In the genomic region with DNA sequence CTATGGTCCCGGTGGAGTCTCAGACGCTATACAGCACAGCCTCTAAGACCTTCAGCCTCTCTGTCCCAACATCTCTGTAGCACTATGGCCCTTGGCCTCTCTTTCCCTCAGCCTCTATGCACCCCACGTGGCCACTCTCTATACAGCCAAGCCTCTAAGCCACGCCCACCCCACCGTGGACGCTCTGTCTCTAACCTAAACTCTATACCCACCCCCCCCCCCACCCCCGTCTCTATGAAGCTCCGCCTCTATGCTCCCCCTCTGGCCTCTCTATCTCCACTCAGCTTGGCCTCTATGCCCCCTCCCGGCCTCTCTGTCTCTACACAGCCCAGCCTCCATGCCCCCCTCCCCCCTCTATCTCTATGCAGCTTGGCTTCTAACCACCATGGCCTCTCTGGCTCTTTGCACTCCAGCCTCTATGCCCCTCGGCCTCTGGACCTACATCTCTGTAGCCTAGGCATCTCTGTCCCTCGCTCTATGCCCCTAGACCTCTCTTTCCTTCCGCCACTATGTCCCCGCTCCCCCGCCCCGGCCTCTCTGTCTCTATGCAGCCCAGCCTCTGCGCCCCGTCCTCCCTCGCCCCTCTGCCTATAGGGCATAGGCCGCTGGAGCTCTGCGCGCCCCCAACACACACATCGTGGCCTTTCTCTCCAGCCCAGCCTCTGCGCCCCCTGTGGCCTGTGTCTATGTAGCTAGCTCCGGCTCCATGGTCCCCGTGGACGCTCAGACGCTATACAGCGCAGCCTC, we compare ENCODE assay signal across 8 mouse cellular contexts. TPM values are rescaled to one million over a fixed set of nuclear protein-coding genes. Genes with fewer than 3 reads are reported as not detected.
DNase-seq lines count a peak whose midpoint lies in the region; ATAC-seq and TF ChIP-seq lines count a peak whose summit lies in the region.

No protein-coding gene starts in this region.

- H3K27ac ChIP-seq in gastrocnemius, adult 2 months: no peak overlapping the region; the same call in 1 of the 2 replicates
- peak overlapping the region; percentile 56 for H3K27ac ChIP-seq in forebrain, embryonic 16.5 days (ENCODE audit: low read length)
- H3K27ac ChIP-seq in intestine, embryonic 14.5 days (ENCODE audit: low read depth): peak overlapping the region; percentile 44
- peak overlapping the region; percentile 85 for H3K27ac ChIP-seq in midbrain, embryonic 15.5 days

- WGBS in forebrain, embryonic 16.5 days: 23% methylated on average over 27 of the region's 28 CpGs
- WGBS in intestine, embryonic 14.5 days: 27% methylated on average over 28 of the region's 28 CpGs
- 26% methylated on average over 28 of the region's 28 CpGs for WGBS in midbrain, embryonic 15.5 days

- peak; percentile 19; the same call in 1 of the 2 replicates for TF ChIP-seq CTCF in gastrocnemius, adult 2 months (IDR thresholded peaks at IDR 0.05)

- H3K36me3 ChIP-seq in forebrain, embryonic 16.5 days (ENCODE audit: control insufficient read depth, insufficient read depth): no peaks in the 10 kb centered on the region
- no peaks in the 10 kb centered on the region for H3K36me3 ChIP-seq in intestine, embryonic 14.5 days (ENCODE audit: control insufficient read depth, insufficient read depth, low read length)
- no peaks in the 10 kb centered on the region for H3K36me3 ChIP-seq in midbrain, embryonic 15.5 days (replicated peaks)

- intact Hi-C loops in gastrocnemius, adult 2 months (cut with DNase I): no loop called here

- no peaks in the 10 kb centered on the region for H3K9me3 ChIP-seq in forebrain, embryonic 16.5 days (ENCODE audit: control insufficient read depth, low read length)
- no peaks in the 10 kb centered on the region for H3K9me3 ChIP-seq in intestine, embryonic 14.5 days (ENCODE audit: control insufficient read depth, low read length)
- no peaks in the 10 kb centered on the region for H3K9me3 ChIP-seq in midbrain, embryonic 15.5 days

- H3K27me3 ChIP-seq in forebrain, embryonic 16.5 days (replicated peaks; ENCODE audit: control insufficient read depth, insufficient read depth, low read length): no peaks in the 10 kb centered on the region
- no peaks in the 10 kb centered on the region for H3K27me3 ChIP-seq in intestine, embryonic 14.5 days (replicated peaks; ENCODE audit: control insufficient read depth, insufficient read depth, low read length)
- H3K27me3 ChIP-seq in midbrain, embryonic 15.5 days (replicated peaks): no peaks in the 10 kb centered on the region

- H3K4me2 ChIP-seq in forebrain, embryonic 16.5 days (ENCODE audit: low read length): peak overlapping the region; percentile 63
- H3K4me2 ChIP-seq in intestine, embryonic 14.5 days (ENCODE audit: low read length): peak overlapping the region; percentile 51
- peak overlapping the region; percentile 57 for H3K4me2 ChIP-seq in midbrain, embryonic 15.5 days

- peak; percentile 73 for ATAC-seq in forebrain, embryonic 16.5 days
- ATAC-seq in intestine, embryonic 14.5 days (replicated peaks; ENCODE audit: low FRiP score, low TSS enrichment, low read depth): peak; percentile 88
- ATAC-seq in midbrain, embryonic 15.5 days (replicated peaks): peak; percentile 88

- H3K4me3 ChIP-seq in gastrocnemius, adult 2 months: peak overlapping the region; percentile 65
- peak overlapping the region; percentile 45 for H3K4me3 ChIP-seq in forebrain, embryonic 16.5 days (replicated peaks; ENCODE audit: low read length)
- peak overlapping the region; percentile 24 for H3K4me3 ChIP-seq in intestine, embryonic 14.5 days (ENCODE audit: low read depth, low read length)
- H3K4me3 ChIP-seq in midbrain, embryonic 15.5 days: peak overlapping the region; percentile 41

- no peaks in the 10 kb centered on the region; the same call in 1 of the 2 replicates for H3K4me1 ChIP-seq in forebrain, embryonic 16.5 days (replicated peaks; ENCODE audit: control insufficient read depth, insufficient read depth, low read length)
- no peaks in the 10 kb centered on the region for H3K4me1 ChIP-seq in intestine, embryonic 14.5 days (replicated peaks; ENCODE audit: control insufficient read depth, insufficient read depth, low read length)
- H3K4me1 ChIP-seq in midbrain, embryonic 15.5 days: 0 out of 2 replicates have a peak, but pooled peaks cover 3% of the 10 kb centered on the region

- peak; percentile 21 for DNase-seq in gastrocnemius, adult 2 months
- DNase-seq in gastrocnemius, adult 8-10 months (ENCODE audit: low spot score in 2 of 2): no peak
- DNase-seq in cerebellum, adult 8-10 months: peak; percentile 73
- DNase-seq in intestine, embryonic 14.5 days (ENCODE audit: low spot score): peak; percentile 77
- peak; percentile 87 for DNase-seq in liver
- DNase-seq in spleen, postnatal 36 days (ENCODE audit: low spot score in 2 of 2): peak; percentile 68 to 70

- peak overlapping the region; percentile 66 for H3K9ac ChIP-seq in forebrain, embryonic 16.5 days (replicated peaks; ENCODE audit: low read depth, low read length)
- peak overlapping the region; percentile 49 for H3K9ac ChIP-seq in intestine, embryonic 14.5 days (ENCODE audit: low read length)
- peak overlapping the region; percentile 46 for H3K9ac ChIP-seq in midbrain, embryonic 15.5 days

RNA-seq across cellular contexts. Expression of gene Las1l, which starts 11.3 kb away (rescaled TPM):
- total RNA-seq in gastrocnemius, adult 2 months (2021): 10 to 100 TPM; 30.9 to 33.2 TPM
- 10 to 100 TPM; 24.3 to 31.7 (median 26.5) TPM for total RNA-seq in gastrocnemius, adult 8-10 months (2022)
- polyA plus RNA-seq in forebrain, embryonic 16.5 days (2015; fragmentation: Nextera tagmentation; extraction: Ambion mirVana): 81.4 and 104 TPM in 2 replicates
- 41.0 and 44.0 TPM in 2 replicates for polyA plus RNA-seq in intestine, embryonic 14.5 days (2014; fragmentation: Nextera tagmentation; extraction: Ambion mirVana)
- 118 and 128 TPM in 2 replicates for polyA plus RNA-seq in midbrain, embryonic 15.5 days (2015; fragmentation: Nextera tagmentation; extraction: Ambion mirVana)

Comparison
In these comparisons a context has a peak if more than half of its experiments do, and no peak if none do; other contexts are left out.
1. DNase-seq: peak in gastrocnemius, adult 2 months (single experiment), cerebellum, adult 8-10 months (single experiment), intestine, embryonic 14.5 days (single experiment), liver (single experiment) and spleen, postnatal 36 days (2 of 2); none in gastrocnemius, adult 8-10 months (0 of 2).
2. Peak in every context shown above with its lines, with median percentiles within 50 percentile points of each other: H3K4me3 ChIP-seq, ATAC-seq, H3K4me2 ChIP-seq and H3K9ac ChIP-seq.